Mouse (Mus musculus): ENCODE measurements around the gene Axdnd1.
A peak's percentile ranks its signal among the peaks of the same experiment; 100 is the strongest.
"Not testable (repeated sequence)": the region's sequence is repeated elsewhere in the genome, so short reads cannot be mapped to it uniquely, and the experiment has no call there.

The Axdnd1 gene

DNA sequence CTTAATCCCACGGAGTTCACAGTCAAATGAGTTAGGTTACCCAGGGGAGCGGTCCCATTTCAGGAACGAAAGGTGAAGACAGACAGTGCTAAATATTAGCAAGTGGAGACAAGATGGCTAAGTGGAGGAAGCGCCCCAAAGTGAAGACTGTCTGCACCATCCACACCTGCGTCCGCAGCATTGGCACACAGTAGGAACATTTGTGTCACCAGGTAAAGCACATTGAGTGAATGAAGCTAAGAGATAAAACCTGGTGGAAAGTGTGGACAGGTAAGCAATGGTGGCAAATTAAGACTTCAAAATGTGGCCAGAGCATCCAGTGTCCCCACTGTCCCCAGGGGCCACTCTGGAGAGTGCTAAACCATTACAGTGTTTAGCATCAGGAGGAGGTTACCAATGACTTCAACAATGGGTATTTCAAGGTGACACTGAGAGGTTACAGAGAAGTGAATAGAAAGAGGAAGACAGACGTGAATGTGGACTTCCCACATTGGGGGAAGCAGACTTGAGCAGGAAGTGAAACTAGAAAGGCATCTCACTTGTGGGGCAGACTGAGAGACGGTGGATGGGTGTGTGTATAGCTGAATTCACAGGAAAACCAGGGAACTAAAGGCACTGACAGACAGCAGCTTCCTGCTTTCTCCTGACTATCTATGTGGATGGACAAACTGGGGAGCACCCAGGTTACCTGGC is 16.2 kb upstream of the Axdnd1 start:
- no peak for DNase-seq

- no peak for DNase-seq
Measured at GRCm38 (mm10) chr1:156433497-156433896, 12.5 kb upstream of the Axdnd1 start.

GRCm38 (mm10) chr1:156432498-156432897 is 11.5 kb upstream of the Axdnd1 start:
- DNase-seq: no peak

- DNase-seq: no peak
Measured at GRCm38 (mm10) chr1:156428434-156428833, 7.5 kb upstream of the Axdnd1 start.

- DNase-seq: no peak
Measured at GRCm38 (mm10) chr1:156425746-156426145, 4.8 kb upstream of the Axdnd1 start.

DNA sequence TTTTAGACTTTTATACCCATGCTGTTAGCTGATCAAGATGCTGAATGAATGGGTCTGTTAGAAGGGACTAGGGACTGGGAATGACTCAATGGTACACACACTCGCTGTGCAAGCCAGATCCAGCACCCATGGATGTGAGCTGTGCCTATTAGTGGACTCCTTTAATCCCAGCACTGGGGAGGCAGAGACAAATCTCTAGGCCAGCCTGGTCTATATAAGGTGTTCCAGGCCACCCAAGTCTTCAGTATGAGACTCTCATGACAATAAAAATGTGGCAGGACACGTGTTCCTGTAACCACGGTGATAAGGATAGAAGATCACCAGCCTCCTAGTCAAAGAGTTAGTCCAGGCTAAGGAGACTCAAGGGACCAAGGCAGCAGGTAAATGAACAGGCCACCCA is 3.1 kb upstream of the Axdnd1 start:
- no peak for DNase-seq

DNA sequence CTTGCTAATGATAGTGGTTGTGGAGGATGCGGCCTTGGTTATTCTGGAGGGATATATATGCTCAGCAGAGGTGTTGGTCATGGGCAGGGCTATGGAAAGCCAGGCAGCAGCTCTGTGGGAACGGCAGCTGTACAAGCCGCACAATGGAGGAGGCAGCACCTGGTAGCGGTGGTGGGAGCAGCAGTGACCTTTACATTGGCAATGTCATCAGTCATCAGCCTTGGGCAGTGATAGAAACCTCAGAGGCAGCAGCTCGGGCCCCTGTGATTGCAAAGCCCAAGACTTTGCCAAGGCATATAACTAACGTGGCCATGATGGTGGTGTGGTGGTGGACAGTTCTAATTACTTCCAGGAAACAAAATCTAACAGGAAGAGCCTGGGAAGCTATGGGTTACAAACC is 2.5 kb upstream of the Axdnd1 start:
- DNase-seq: no peak

DNA sequence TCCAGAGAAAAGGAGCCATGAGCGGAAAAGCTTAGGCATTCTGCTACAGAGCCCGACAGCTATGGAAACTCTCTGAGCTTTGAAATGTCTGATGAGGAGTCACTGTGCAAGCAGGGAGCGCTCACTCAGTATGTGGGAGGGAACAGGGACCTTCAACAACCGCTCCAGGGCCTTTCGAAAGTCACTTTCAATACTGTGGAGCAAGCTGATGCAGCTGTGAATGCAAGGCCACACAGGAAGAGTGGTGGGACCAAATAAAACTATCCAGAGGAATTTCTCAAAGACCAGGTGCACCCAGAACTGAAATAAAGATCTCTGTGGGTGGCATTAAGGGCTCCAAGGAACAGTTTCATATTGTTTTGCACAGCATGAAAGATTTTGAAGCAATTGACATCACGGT is 1.9 kb upstream of the Axdnd1 start:
- no peak for DNase-seq

DNA sequence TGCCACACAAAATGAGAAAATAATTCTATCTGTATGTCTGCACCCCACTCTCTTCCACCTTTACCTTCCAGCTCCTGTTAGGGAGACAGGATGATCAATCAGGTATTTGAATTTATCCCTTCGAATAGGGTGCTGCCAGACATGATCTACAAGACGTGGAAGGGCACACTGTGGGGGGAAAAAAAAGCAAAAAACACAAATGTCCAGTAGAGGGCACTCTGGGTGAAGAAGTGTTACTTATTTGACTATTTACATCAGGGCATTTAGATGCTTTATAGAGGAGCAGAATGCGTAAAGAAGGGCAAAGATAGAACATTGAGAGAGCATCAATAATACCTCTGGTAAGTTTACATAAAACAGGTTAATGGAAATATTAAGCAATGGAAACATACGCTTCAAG is 2.8 kb downstream of the Axdnd1 start:
- DNase-seq: peak; percentile 43 to 54

- no peak for DNase-seq
Measured at GRCm38 (mm10) chr1:156408521-156408920, 12.4 kb downstream of the Axdnd1 start.

- no peak for DNase-seq
Measured at GRCm38 (mm10) chr1:156408004-156408403, 13.0 kb downstream of the Axdnd1 start.

DNA sequence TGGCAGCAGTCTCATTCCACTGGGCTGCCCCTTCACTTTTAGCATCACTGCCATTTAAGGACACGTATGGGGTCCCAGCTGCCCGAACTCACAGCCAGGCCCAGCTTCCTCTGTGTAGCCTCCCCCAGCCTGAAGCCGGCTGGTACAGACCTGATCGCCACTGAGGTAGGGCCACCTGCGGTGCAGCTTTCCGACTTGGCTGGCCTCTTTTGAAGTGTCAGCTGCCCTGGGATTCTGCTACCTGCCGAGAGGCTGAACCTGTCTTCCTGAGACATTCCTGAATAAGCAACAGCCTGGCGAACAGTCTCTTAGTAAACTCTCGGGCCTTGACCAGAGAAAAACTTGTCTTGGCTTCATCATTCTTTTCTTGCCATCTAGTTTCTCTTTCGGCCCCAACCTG is 17.7 kb downstream of the Axdnd1 start:
- no peak for DNase-seq

- DNase-seq: peak; percentile 28 to 57
Measured at GRCm38 (mm10) chr1:156402491-156402890, 18.5 kb downstream of the Axdnd1 start.

GRCm38 (mm10) chr1:156400159-156400558 is 20.8 kb downstream of the Axdnd1 start:
- not testable (repeated sequence) for DNase-seq

DNA sequence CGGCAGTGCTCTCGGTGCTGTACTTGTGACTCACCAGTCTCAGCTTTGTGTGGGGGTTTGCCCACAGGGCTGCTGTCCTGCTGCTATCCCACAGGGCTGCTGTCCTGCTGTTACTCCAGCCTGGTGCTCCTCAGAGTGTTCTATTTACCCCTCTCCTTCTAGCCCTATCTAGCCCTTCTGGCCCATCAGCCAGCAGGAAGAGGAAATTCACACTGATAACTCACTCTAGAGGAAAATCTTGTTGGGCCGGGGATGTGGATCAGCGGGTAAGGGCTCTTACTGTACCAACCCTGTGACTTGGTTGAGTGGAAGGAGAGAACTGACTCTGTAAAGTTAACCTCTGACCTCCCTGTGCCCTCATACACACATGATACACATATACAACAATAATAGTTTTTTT is 27.8 kb downstream of the Axdnd1 start:
- no peak for DNase-seq

DNA sequence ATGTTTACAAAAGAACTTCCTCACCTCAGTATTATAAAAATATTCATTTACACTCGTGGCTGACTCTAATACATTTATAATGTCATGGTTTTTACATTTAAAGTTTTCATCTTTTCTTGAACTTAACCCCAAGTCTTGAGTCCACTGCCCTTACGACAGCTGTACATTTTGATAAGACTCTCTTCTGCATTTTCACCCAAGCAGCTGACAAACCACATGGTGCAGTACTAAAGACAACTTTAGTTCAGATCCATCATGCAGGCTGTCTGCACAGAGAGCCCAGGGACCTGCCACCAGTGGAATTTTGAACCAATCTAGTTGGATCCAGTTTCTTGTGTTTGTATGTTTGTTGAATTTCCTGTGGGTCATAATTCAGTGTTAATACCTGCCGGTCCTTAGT is 34.1 kb downstream of the Axdnd1 start:
- DNase-seq: no peak

DNA sequence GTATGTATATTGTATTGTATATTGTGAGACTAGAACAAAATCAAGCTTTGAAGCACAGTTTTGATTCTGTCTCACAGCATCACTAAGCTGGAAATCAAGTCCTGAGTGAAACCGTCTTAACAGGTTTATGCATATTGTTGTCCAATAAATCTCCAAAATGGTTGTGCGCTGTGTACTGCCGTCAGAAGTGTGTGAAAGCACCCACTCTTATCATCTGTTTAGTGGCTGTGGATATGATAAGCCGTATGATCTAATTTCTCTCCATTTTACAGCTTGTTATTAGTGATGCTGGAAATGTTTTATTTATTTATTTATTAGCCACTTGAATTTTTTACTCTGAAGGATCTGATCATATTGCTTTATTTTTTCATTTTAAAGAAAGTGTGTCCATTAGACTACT is 34.7 kb downstream of the Axdnd1 start:
- no peak for DNase-seq

GRCm38 (mm10) chr1:156381217-156381616 is 39.7 kb downstream of the Axdnd1 start:
- no peak for DNase-seq

- no peak for DNase-seq
Measured at GRCm38 (mm10) chr1:156365740-156366139, 55.2 kb downstream of the Axdnd1 start, which contains the start of gene Gm2000. Gm2000 (plus strand) TSS chr1:156366040.

- peak; percentile 53 to 62 for DNase-seq
Measured at GRCm38 (mm10) chr1:156352466-156352865, 68.5 kb downstream of the Axdnd1 start.

GRCm38 (mm10) chr1:156350441-156350840 is 70.5 kb downstream of the Axdnd1 start:
- no peak for DNase-seq

- no peak for DNase-seq
Measured at GRCm38 (mm10) chr1:156349031-156349430, 71.9 kb downstream of the Axdnd1 start.

DNA sequence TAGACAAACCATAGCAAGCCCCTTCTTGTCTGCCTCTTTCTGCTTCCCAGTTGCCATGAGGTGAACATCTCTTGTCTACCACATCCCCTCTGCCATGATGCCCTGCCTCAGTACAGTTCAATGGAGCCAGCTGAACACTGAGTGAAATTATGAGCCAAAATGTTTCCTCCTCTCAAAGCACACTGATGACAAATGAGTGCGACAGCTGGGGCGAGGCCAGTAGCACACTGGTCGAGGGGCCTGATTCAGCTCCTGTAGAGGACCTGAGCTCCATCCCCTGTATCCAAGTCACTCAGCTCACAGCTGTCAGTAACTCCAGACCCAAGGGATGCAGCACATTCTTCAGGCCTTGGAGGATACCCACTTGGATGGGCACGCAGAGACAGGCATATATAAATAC is 75.3 kb downstream of the Axdnd1 start:
- DNase-seq: no peak

- DNase-seq: no peak
Measured at GRCm38 (mm10) chr1:156344433-156344832, 76.5 kb downstream of the Axdnd1 start.

GRCm38 (mm10) chr1:156340847-156341246 is 80.1 kb downstream of the Axdnd1 start:
- no peak for DNase-seq
